Comparison of ENCODE assay signal across 14 mouse cellular contexts in the genomic region with DNA sequence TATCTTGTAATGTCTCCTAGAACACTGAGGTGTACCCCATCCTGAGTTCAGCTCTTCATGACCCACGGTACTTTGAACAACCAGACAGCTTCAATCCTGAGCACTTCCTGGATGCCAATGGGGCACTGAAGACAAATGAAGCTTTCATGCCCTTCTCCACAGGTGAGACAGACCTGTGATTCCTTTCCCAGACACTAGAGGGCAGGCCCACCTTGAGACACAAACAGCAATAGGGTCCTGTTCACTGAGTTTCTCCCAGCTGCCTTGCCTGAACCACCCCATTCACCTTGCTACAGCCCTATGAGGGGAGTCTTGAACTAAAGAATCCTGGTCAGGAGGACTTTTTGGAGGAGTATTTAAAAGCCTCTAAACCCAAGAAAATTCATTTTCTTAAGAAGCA. TPM values are rescaled to one million over a fixed set of nuclear protein-coding genes. Genes with fewer than 3 reads are reported as not detected.
DNase-seq lines count a peak whose midpoint lies in the region; ATAC-seq and TF ChIP-seq lines count a peak whose summit lies in the region.
"Had no signal": no experiment of that assay in that cellular context is flagged by ENCODE, and none has a peak within 500 bp of the region (broad histone marks: within the 10 kb centered on the region; RNA-seq: fewer than 3 reads in every experiment).

No protein-coding gene starts in this region.

- no peak overlapping the region for H3K4me2 ChIP-seq in heart, postnatal 0 days (ENCODE audit: low read depth, low read length)
- H3K4me2 ChIP-seq: liver, embryonic 13.5 days had no signal

- no peak overlapping the region for H3K27ac ChIP-seq in heart, postnatal 0 days (ENCODE audit: low read depth)
- H3K27ac ChIP-seq: liver, embryonic 13.5 days had no signal

- no peaks in the 10 kb centered on the region for H3K27me3 ChIP-seq in heart, postnatal 0 days (ENCODE audit: control insufficient read depth, insufficient read depth, low read length)
- H3K27me3 ChIP-seq: liver, embryonic 13.5 days had no signal

- no peaks in the 10 kb centered on the region for H3K9me3 ChIP-seq in heart, postnatal 0 days (replicated peaks; ENCODE audit: control insufficient read depth, low read length)
- H3K9me3 ChIP-seq: liver, embryonic 13.5 days had no signal

- ATAC-seq in heart, postnatal 0 days (ENCODE audit: insufficient read depth, low read depth) = no peak
- ATAC-seq: forebrain, embryonic 16.5 days had no signal

- no peak overlapping the region for H3K9ac ChIP-seq in heart, postnatal 0 days (replicated peaks; ENCODE audit: low read depth, low read length)
- H3K9ac ChIP-seq: liver, embryonic 13.5 days had no signal

- no peaks in the 10 kb centered on the region for H3K36me3 ChIP-seq in heart, postnatal 0 days (replicated peaks; ENCODE audit: control insufficient read depth, insufficient read depth, low read length)
- H3K36me3 ChIP-seq: liver, embryonic 13.5 days had no signal

- TF ChIP-seq CTCF in heart, postnatal 0 days (IDR thresholded peaks at IDR 0.05; ENCODE audit: low read depth) = peak; percentile 30

- intact Hi-C loops in heart, postnatal 25 days (cut with DNase I) = no loop called here

- TF ChIP-seq EP300 in heart, postnatal 0 days (IDR thresholded peaks at IDR 0.05; ENCODE audit: low read depth) = no peak

- H3K4me1 ChIP-seq in heart, postnatal 0 days (ENCODE audit: control insufficient read depth, insufficient read depth) = no peaks in the 10 kb centered on the region
- H3K4me1 ChIP-seq: liver, embryonic 13.5 days had no signal

- no peak overlapping the region for H3K4me3 ChIP-seq in heart, postnatal 0 days (ENCODE audit: low read depth, low read length)
- H3K4me3 ChIP-seq: liver, embryonic 13.5 days; myocyte had no signal

- no peak for DNase-seq in heart, postnatal 0 days (ENCODE audit: low spot score)
- DNase-seq in heart, postnatal 25 days (ENCODE audit: low spot score) = no peak
- DNase-seq in 3T3-L1 (ENCODE audit: low read depth, low spot score) (peak; percentile 9), ES-CJ7 (ENCODE audit: low read depth, low spot score) (peak; percentile 72)
- peak; percentile 42 for DNase-seq in kidney, postnatal 14 days
- no peak for DNase-seq in T-cell, adult 2 months (ENCODE audit: low spot score)
- no peak for DNase-seq in ovary, postnatal 10 days (ENCODE audit: low spot score)
- no peak for DNase-seq in cerebellum, adult 9-11 months
- DNase-seq: cerebellum, postnatal 36 days; liver, embryonic 13.5 days had no signal

- WGBS in heart, postnatal 0 days = 53% methylated on average over 1 of the region's 1 CpGs

RNA-seq across cellular contexts. Expression of gene Cyp2b19, which starts 10.1 kb away (rescaled TPM):
- total RNA-seq in heart, postnatal 0 days (2014; rRNA removed; ENCODE audit: low replicate concordance) = not detected in 2 replicates
- polyA plus RNA-seq in heart, postnatal 0 days (2015; fragmentation: Nextera tagmentation; extraction: Ambion mirVana) = not detected in 2 replicates
- total RNA-seq in heart, postnatal 25 days (2021) = not detected
- polyA plus RNA-seq: heart, embryonic 14.5 days; liver, embryonic 13.5 days; myocyte; urinary bladder, adult 2 months had no signal

RNA-seq across cellular contexts. Expression of gene Cyp2g1, which starts 41.6 kb away (rescaled TPM):
- not detected in 2 replicates for total RNA-seq in heart, postnatal 0 days (2014; rRNA removed; ENCODE audit: low replicate concordance)
- polyA plus RNA-seq in heart, postnatal 0 days (2015; fragmentation: Nextera tagmentation; extraction: Ambion mirVana) = not detected in 2 replicates
- not detected for total RNA-seq in heart, postnatal 25 days (2021)
- polyA plus RNA-seq: forebrain, embryonic 16.5 days; heart, embryonic 14.5 days; liver, embryonic 13.5 days; myocyte; urinary bladder, adult 2 months had no signal

Comparison
In these comparisons a context has a peak if more than half of its experiments do, and no peak if none do; other contexts are left out.
1. DNase-seq: peak in 3T3-L1 (single experiment), ES-CJ7 (single experiment) and kidney, postnatal 14 days (single experiment); none in heart, postnatal 0 days (single experiment), heart, postnatal 25 days (single experiment), T-cell, adult 2 months (single experiment), ovary, postnatal 10 days (single experiment) and cerebellum, adult 9-11 months (single experiment).